Mouse (Mus musculus): Measurements from ENCODE around the gene Rpl5. TPM values are rescaled to one million over a fixed set of nuclear protein-coding genes. Genes with fewer than 3 reads are reported as not detected.
"Not testable (repeated sequence)": the region's sequence is repeated elsewhere in the genome, so short reads cannot be mapped to it uniquely, and the experiment has no call there.

The Rpl5 gene
- polyA plus RNA-seq, 1 experiment, result 161 TPM

DNA sequence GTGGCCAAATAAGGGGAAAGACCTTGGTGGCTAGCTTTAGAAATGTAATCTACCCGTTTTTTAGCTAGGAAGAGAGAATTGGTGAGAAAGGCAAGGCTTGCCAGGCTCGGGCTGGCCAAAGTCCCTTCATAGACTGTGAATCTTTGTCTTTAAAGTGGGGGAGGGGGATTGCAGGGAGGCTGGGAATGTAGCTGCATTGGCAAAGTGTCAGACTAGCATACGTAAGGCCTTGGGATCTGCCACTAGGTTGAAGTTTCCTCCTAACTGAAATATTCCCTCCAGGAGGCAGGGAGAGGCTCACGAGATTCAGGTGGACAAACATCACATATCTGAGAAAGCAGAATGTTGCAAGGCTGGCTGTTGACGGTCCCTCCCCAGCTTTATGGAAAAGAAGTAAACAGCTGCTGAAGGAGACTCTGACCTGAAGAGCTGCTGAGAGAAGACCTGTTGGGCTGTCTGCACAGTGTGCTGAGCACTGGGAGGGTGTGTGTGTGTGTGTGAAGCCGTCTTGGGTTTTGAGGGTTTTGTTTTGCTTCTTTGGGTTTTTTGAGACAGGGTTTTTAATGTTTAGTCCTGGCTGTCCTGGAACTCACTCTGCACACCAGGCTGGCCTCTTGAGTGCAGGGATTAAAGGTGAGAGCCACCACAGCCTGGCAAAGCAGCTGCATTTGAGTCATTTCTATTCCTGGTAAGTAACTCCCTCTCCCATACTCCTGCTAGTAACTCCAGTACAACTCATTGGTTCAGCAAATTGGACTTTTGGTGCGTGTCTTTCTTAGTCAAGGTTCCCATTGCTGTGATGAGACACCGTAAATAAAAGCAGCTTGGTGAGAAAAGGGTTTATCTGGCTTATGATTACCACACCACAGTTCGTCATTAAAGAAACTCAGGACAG is 10.1 kb upstream of the Rpl5 start:
- no peak overlapping the region for H3K4me3 ChIP-seq (ENCODE audit: insufficient read depth, poor library complexity, severe bottlenecking)
- H3ac ChIP-seq (ENCODE audit: control insufficient read depth, insufficient read length, low read depth), result no peak overlapping the region
- H3K27me3 ChIP-seq (ENCODE audit: control insufficient read depth, insufficient read depth, insufficient read length), result no peaks in the 10 kb centered on the region
- H3K79me3 ChIP-seq (ENCODE audit: low read depth), result no peaks in the 10 kb centered on the region
- no peaks in the 10 kb centered on the region for H3K79me2 ChIP-seq (ENCODE audit: control insufficient read depth, insufficient read depth)
- no peaks in the 10 kb centered on the region for H3K36me3 ChIP-seq (ENCODE audit: control insufficient read depth, insufficient read depth)
- TF ChIP-seq FOSL1 (IDR thresholded peaks at IDR 0.05; ENCODE audit: insufficient read depth, low read length, poor library complexity, severe bottlenecking) (no peak), MYOG (IDR thresholded peaks at IDR 0.05; ENCODE audit: control insufficient read depth, extremely low read depth, insufficient read length) (no peak), MAX (IDR thresholded peaks at IDR 0.05) (no peak), CEBPB (IDR thresholded peaks at IDR 0.05; ENCODE audit: low read depth) (no peak), MYOD1 (IDR thresholded peaks at IDR 0.05; ENCODE audit: control insufficient read depth, insufficient read length, low read depth) (no peak), CTCF (IDR thresholded peaks at IDR 0.05; ENCODE audit: control insufficient read depth, insufficient read depth, insufficient read length) (no peak), USF1 (IDR thresholded peaks at IDR 0.05; ENCODE audit: low read depth) (no peak)

DNA sequence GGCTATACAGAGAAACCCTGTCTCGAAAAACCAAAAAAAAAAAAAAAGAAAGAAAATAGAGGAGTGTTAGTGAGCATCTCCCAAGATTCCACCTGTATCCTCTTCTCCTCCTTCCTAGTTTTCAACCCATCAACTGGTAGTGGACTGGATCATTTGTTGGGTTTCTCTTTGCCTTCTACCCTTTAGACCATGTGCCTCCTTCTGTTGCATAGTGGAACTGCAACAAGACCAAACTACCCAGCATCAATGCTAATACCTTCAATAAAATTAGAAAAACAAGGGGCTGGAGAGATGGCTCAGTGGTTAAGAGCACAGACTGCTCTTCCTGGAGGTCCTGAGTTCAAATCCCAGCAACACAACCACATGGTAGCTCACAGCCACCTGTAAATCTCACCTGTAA is 8.8 kb upstream of the Rpl5 start:
- H3K79me3 ChIP-seq (ENCODE audit: low read depth); H3ac ChIP-seq (ENCODE audit: control insufficient read depth, insufficient read length, low read depth); H3K4me3 ChIP-seq (ENCODE audit: insufficient read depth, poor library complexity, severe bottlenecking); H3K27me3 ChIP-seq (ENCODE audit: control insufficient read depth, insufficient read depth, insufficient read length); H3K79me2 ChIP-seq (ENCODE audit: control insufficient read depth, insufficient read depth); H3K36me3 ChIP-seq (ENCODE audit: control insufficient read depth, insufficient read depth): not testable (repeated sequence)
- TF ChIP-seq CTCF (IDR thresholded peaks at IDR 0.05; ENCODE audit: control insufficient read depth, insufficient read depth, insufficient read length), result peak; percentile 2

DNA sequence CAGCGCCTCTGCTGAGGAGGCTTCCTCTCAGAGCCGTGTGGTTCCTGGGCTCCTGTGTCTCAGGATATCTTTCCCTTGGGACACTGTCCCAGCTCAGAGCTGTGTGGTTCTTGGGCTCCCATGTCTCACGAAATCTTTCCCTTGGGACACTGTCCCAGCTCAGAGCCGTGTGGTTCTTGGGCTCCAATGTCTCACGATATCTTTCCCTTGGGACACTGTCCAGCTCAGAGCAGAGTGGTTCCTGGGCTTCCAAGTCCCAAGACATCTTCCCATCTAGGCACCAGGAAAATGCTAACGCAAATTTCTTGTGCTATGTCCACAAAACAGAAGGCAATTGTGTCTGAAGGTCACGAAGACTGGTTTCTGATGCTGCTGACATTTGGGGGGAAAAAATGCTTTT is 5.6 kb upstream of the Rpl5 start:
- H3K27me3 ChIP-seq (ENCODE audit: control insufficient read depth, insufficient read depth, insufficient read length), result peaks cover 5% of the 10 kb centered on the region
- no peak overlapping the region for H3K4me3 ChIP-seq (ENCODE audit: insufficient read depth, poor library complexity, severe bottlenecking)
- TF ChIP-seq MAX (IDR thresholded peaks at IDR 0.05) (no peak), USF1 (IDR thresholded peaks at IDR 0.05; ENCODE audit: low read depth) (no peak), CTCF (IDR thresholded peaks at IDR 0.05; ENCODE audit: control insufficient read depth, insufficient read depth, insufficient read length) (no peak), CEBPB (IDR thresholded peaks at IDR 0.05; ENCODE audit: low read depth) (no peak), FOSL1 (IDR thresholded peaks at IDR 0.05; ENCODE audit: insufficient read depth, low read length, poor library complexity, severe bottlenecking) (no peak), MYOD1 (IDR thresholded peaks at IDR 0.05; ENCODE audit: control insufficient read depth, insufficient read length, low read depth) (no peak), MYOG (IDR thresholded peaks at IDR 0.05; ENCODE audit: control insufficient read depth, extremely low read depth, insufficient read length) (no peak)
- no peaks in the 10 kb centered on the region for H3K36me3 ChIP-seq (ENCODE audit: control insufficient read depth, insufficient read depth)
- H3K79me3 ChIP-seq (ENCODE audit: low read depth), result no peaks in the 10 kb centered on the region
- no peak overlapping the region for H3ac ChIP-seq (ENCODE audit: control insufficient read depth, insufficient read length, low read depth)
- no peaks in the 10 kb centered on the region for H3K79me2 ChIP-seq (ENCODE audit: control insufficient read depth, insufficient read depth)

DNA sequence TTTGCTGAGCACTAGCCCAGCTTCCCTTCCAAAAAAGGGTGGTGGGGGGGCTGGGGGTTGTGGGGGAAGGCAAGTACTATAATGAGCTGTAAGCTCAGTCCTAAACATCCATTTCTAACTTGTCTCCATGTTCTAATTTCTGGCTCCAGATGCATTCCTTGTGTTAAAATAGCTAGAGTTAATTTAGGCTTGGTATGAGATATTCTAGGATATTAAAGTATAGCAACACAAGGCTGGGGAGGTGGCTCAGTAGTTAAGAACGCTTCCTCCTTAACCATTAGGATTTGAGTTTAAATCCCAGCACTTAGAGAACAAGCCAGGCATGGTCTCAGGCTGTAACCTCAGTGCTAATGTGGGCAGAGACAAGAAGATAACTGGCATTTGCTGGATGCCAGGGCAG is 4.0 kb upstream of the Rpl5 start:
- Histone ChIP-seq H3ac (ENCODE audit: control insufficient read depth, insufficient read length, low read depth) (no peak overlapping the region), H3K4me3 (ENCODE audit: insufficient read depth, poor library complexity, severe bottlenecking) (no peak overlapping the region), H3K36me3 (ENCODE audit: control insufficient read depth, insufficient read depth) (peaks cover 2% of the 10 kb centered on the region), H3K27me3 (ENCODE audit: control insufficient read depth, insufficient read depth, insufficient read length) (peaks cover 5% of the 10 kb centered on the region), H3K79me2 (ENCODE audit: control insufficient read depth, insufficient read depth) (peaks cover 10% of the 10 kb centered on the region), H3K79me3 (ENCODE audit: low read depth) (peaks cover 6% of the 10 kb centered on the region)
- TF ChIP-seq CEBPB (IDR thresholded peaks at IDR 0.05; ENCODE audit: low read depth) (no peak), USF1 (IDR thresholded peaks at IDR 0.05; ENCODE audit: low read depth) (no peak), FOSL1 (IDR thresholded peaks at IDR 0.05; ENCODE audit: insufficient read depth, low read length, poor library complexity, severe bottlenecking) (no peak), MYOD1 (IDR thresholded peaks at IDR 0.05; ENCODE audit: control insufficient read depth, insufficient read length, low read depth) (no peak), MAX (IDR thresholded peaks at IDR 0.05) (no peak), MYOG (IDR thresholded peaks at IDR 0.05; ENCODE audit: control insufficient read depth, extremely low read depth, insufficient read length) (no peak), CTCF (IDR thresholded peaks at IDR 0.05; ENCODE audit: control insufficient read depth, insufficient read depth, insufficient read length) (no peak)

DNA sequence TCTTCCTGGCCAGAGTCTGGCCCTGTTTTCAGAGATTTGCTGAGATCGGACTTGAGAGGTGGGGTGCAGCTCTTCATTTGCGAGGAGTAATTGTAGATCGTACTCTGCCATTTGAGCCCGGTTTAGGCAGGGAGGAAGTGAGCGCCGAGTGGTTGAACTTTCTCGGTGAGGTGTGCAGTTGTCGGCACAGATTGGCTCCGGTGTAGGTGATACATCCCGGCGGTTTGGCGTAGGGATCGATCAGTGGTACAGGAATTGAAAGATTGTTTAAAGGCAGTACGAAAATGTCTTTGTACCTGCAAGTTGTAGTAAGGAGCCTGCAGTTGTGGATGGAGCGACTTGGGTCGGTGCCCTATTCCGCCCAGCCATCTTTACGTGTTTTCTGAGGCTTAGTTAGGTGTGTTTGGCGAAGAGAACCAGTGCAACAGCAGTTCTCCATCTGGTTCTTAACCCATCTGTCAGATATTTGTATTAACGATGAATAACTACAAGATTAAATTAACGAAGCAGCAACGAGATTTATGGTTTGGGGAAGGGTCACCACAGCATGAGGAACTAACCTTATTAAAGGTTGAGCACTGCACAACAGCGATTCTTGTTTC is 813 bp downstream of the Rpl5 start:
- H3K27me3 ChIP-seq (ENCODE audit: control insufficient read depth, insufficient read depth, insufficient read length), result peaks cover 5% of the 10 kb centered on the region
- TF ChIP-seq USF1 (IDR thresholded peaks at IDR 0.05; ENCODE audit: low read depth) (no peak), MYOG (IDR thresholded peaks at IDR 0.05; ENCODE audit: control insufficient read depth, extremely low read depth, insufficient read length) (no peak), CTCF (IDR thresholded peaks at IDR 0.05; ENCODE audit: control insufficient read depth, insufficient read depth, insufficient read length) (no peak), CEBPB (IDR thresholded peaks at IDR 0.05; ENCODE audit: low read depth) (no peak), MAX (IDR thresholded peaks at IDR 0.05) (no peak), FOSL1 (IDR thresholded peaks at IDR 0.05; ENCODE audit: insufficient read depth, low read length, poor library complexity, severe bottlenecking) (no peak), MYOD1 (IDR thresholded peaks at IDR 0.05; ENCODE audit: control insufficient read depth, insufficient read length, low read depth) (no peak)
- peaks cover 46% of the 10 kb centered on the region for H3K79me3 ChIP-seq (ENCODE audit: low read depth)
- peaks cover 58% of the 10 kb centered on the region for H3K79me2 ChIP-seq (ENCODE audit: control insufficient read depth, insufficient read depth)
- peak overlapping the region; percentile 91 for H3ac ChIP-seq (ENCODE audit: control insufficient read depth, insufficient read length, low read depth)
- peak overlapping the region; percentile 96 for H3K4me3 ChIP-seq (ENCODE audit: insufficient read depth, poor library complexity, severe bottlenecking)
- H3K36me3 ChIP-seq (ENCODE audit: control insufficient read depth, insufficient read depth), result peaks cover 50% of the 10 kb centered on the region
